Mouse (Mus musculus): Measurements from ENCODE around the gene Ubl3. TPM values are rescaled to one million over a fixed set of nuclear protein-coding genes. Genes with fewer than 3 reads are reported as not detected.

Ubl3 gene
- polyA plus RNA-seq, 1 experiment from 2014 or later, result 76.6 TPM

DNA sequence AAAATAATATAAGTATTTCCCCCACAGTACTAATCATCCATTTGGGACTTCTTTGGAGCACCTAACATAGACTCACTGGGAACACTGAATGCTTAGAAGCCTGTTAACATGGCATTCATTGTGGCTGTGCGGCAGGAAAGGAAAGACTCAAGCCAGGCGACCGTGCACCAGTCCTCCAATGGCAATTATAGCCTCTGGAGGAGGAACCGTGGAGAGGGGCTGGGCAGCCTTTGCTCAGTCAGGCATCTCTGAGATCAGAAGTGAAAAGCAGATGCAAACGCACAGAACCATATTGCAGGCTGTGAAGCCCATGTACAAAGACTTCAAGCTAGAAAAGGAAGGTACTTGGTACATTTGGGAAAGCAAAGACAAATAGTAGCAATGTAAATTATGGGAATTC, 20.4 kb downstream of the Ubl3 start:
- no peak for DNase-seq (ENCODE audit: low spot score)

GRCm38 (mm10) chr5:148527632-148528031, 25.0 kb downstream of the Ubl3 start:
- DNase-seq (ENCODE audit: low spot score), result no peak

DNA sequence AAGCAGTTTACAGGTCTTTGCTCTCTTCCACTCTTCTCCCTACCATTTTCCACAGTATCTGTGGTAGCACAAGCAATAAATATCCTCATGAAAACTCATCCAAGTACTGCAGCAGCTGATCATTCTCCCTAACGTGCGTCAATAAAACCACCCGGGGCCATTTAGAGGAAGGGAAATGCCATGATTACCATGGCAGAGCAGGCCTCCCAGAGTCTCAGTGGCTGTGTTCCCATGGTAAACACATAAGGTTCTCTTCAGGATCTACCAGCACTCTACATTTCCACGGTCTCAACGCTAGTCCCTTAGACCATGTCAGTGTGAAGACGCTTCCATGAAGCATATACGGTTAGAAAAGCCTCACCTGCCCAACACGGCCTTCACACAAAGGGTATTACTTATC, 26.0 kb downstream of the Ubl3 start:
- DNase-seq (ENCODE audit: low spot score), result no peak

GRCm38 (mm10) chr5:148523202-148523971, 29.2 kb downstream of the Ubl3 start:
- no peak for DNase-seq (ENCODE audit: low spot score)

GRCm38 (mm10) chr5:148522378-148522777, 30.2 kb downstream of the Ubl3 start:
- no peak for DNase-seq (ENCODE audit: low spot score)

- no peak for DNase-seq (ENCODE audit: low spot score)
These were observed 35.1 kb downstream of the Ubl3 start for GRCm38 (mm10) chr5:148517445-148517844.

DNA sequence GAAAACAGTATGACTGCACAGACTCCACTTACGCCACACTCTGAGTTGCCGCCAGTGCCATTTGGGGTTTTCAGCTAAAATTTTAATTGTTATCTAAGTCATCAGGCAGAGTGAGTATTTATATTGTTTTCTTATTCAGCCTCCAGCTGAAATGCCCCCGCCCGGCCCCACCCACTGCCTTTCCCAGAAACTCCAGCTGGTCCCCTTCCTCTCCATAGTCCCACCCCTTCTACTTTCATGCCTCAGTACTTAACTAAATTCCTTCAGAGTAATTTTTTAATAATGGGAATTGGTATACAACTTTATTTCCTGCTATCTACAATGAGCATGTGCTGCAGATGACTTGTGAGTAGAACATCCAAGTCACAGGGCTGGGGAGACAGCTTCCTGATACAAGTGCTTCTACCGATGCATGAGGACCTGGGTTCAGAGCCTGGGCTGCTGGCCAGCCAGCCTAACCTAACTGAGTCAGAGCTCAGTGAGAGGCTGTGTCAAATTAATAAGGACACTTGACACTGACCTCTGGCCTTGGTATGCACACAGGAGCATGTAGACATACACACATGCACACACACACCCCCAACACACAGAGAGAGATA, 40.4 kb downstream of the Ubl3 start:
- DNase-seq (ENCODE audit: low spot score), result no peak

DNA sequence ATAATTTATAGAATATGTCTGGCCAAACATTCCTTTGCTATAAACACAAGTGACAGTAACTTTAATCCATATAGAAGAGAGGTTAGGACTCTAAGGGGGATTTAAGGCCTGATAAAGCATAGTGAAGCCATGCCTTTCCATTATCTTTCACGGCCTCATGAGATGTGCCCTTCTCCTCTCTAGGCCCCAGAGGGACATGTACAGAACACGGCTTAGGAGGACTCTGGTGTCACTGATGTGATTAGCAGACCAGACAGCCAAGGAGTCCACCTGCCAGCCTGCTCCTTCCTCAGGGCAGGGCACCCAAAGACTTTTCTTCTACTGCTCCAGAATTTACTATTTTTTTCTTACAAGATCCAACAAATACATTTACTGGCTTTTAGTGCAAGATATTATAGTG, 42.3 kb downstream of the Ubl3 start:
- no peak for DNase-seq (ENCODE audit: low spot score)

DNA sequence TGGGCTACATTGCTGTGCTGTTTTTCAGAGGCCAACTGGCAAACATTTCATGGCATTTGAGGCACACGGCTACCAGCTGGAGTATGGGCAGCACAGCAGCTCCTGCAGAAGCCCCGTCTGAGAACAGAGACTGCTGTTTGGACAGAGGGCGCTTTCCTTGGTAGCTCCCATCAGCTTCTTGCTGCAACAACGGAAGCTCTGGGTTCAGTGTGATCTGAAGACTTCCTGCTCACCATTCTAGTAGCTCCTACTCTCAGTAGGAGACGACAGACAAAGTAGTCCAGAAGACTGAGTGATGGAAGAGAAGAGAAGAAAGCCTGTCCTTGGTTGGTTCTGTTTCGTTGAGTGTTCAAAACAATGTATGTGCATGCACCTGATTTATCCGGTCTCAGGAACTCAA, 42.9 kb downstream of the Ubl3 start:
- peak; percentile 36 for DNase-seq (ENCODE audit: low spot score)

GRCm38 (mm10) chr5:148508901-148509604, 43.5 kb downstream of the Ubl3 start:
- DNase-seq (ENCODE audit: low spot score), result no peak

- no peak for DNase-seq (ENCODE audit: low spot score)
These were observed 47.2 kb downstream of the Ubl3 start for GRCm38 (mm10) chr5:148505381-148505780.

DNA sequence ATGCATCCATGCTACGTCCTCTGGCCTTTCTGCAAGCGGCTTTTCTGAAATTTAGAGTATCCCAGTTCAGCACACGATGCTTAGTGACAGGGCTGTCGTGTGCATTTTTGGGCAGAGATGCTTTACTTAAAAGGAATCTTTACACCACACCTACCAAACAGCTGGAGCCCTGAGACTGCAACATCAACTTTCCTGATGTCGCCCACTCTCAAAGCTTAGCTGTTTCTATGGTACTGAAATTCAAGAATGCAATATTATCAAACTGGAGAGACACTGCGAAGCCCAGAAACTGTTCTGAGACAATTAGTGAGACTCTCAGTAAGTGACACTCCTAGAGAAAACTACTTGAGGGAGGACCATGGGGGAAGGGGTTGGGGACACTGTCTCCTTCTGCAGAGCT, 50.4 kb downstream of the Ubl3 start:
- no peak for DNase-seq (ENCODE audit: low spot score)

GRCm38 (mm10) chr5:148501228-148501957, 51.2 kb downstream of the Ubl3 start:
- DNase-seq (ENCODE audit: low spot score), result peak; percentile 29

- DNase-seq (ENCODE audit: low spot score), result no peak
These were observed 52.1 kb downstream of the Ubl3 start for GRCm38 (mm10) chr5:148500516-148500915.

GRCm38 (mm10) chr5:148499616-148500015, 53.0 kb downstream of the Ubl3 start:
- no peak for DNase-seq (ENCODE audit: low spot score)

DNA sequence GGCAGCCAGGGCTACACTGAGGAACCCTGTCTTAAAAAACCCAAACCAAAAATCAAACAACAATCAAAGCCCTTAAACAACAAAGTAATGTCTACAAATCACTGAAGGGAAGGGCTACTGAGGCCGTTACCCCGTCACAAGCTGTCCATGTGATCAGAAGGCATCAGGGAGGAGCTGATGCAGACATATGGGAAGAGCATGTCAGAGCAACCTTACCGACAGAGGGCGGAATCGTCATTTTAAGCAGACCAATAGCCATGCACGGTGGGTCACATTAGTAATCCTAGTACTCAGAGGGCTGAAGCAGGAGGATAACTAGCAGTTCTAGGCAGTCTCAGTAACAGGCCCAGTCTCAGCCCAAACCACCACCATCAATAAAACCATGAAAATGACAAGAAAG, 56.6 kb downstream of the Ubl3 start:
- no peak for DNase-seq (ENCODE audit: low spot score)

GRCm38 (mm10) chr5:148495173-148495572, 57.4 kb downstream of the Ubl3 start:
- DNase-seq (ENCODE audit: low spot score), result peak; percentile 79

DNA sequence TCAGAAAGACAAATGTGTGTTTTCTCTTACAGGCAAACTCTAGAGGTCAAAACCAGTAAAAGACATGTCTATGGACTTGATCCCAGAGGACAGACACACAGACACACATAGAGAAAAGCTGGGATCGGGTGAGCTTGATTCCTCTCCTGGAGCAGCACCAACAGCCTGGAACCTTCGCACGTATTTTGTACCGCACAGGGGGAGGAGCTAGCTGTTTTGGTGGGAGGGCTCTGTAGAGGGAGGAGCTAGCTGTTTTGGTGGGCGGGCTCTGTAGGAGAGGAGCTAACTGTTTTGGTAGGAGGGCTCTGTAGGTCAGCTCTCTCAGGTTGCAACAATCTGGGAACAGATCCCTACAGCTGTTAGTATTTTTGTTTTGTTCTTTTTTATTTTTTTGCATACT, 58.3 kb downstream of the Ubl3 start:
- DNase-seq (ENCODE audit: low spot score), result no peak

DNA sequence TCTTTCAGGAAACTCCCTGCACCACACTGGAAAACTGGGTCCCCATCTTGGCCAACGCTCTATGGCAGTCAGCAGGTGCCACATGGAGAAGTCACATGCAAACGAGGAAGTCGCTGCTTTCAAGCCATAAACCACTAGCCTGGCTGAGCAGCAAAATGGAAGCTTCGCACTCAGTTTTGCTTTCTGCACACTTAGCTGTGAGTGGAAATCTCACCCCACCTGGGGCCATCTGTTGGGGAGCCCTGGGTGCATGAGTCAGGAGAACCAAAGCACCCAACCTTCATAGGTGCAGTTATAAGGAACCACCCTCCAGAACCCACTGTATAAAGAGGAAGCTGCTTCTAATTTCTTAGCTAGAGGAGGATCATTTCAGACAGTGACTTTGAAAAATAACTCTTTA, 59.6 kb downstream of the Ubl3 start:
- DNase-seq (ENCODE audit: low spot score), result no peak

- no peak for DNase-seq (ENCODE audit: low spot score)
These were observed 62.2 kb downstream of the Ubl3 start for GRCm38 (mm10) chr5:148490391-148490790.

DNA sequence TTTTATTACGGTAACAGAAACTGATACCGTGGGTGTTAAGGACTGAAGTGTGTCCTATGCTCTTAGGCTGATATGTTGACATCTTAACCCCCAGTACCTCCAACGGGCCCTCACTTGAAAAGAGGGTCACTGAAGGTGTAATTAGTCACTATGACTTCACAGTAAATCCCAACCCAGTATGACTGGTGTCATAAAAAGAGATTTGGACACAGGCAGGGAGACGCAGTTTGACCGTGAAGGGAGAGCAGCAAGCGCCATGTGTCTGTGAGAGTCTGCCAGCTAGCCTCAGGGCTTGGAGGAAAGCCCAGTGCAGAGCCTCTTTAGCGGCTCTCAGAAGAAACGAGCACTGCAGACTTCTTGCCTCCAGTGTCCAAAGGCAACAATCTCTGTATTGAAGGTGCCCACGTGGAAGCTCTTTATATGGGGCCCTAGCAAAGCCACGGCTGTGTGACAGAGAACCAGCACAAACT, 62.8 kb downstream of the Ubl3 start:
- no peak for DNase-seq (ENCODE audit: low spot score)
